Mouse (Mus musculus): ENCODE data around the gene Eqtn.

Gene Eqtn

DNA sequence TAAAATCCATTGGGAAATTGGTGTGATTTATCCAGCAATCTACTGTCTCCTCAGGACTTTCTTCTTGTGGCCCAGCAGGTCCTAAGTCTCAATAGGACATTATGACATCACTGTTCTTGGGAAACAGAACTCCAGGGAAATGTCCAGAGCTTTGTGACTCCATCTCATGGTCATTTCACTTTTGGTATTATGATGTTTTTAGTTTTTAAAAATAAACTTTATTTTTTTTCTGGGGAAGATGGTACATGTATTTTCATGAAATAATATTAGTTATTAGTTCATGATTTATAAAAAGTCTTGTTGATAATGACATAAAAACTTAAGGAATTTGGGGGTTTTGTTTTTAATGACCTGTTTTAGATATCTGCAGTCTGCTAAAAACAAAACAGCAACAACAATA is at the start of gene Eqtn:
TSS of gene Eqtn (minus strand) at position 101 of the 400 bp plus-strand sequence.
- no peak for DNase-seq (ENCODE audit: low spot score in 2 of 2)

DNA sequence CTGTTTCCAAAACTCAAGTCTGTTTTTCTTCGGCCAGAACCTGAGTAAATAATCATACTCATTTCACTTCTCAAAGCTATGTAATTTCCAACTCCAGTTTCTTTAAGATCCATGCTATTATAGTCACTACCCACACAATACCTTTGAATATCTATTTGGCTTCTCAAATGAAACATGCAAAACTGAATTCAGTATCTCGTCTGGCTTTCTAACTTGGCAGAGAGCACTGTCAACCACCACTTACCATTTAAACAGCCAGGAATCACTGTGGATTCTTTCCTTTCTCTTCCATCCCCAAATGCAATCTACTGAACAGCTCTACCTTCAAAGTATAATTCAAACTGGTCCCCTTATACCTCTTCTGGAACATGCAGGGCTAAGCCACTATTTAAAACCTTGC is 44.7 kb upstream of the Eqtn start:
- no peak for DNase-seq (ENCODE audit: low spot score in 2 of 2)

DNA sequence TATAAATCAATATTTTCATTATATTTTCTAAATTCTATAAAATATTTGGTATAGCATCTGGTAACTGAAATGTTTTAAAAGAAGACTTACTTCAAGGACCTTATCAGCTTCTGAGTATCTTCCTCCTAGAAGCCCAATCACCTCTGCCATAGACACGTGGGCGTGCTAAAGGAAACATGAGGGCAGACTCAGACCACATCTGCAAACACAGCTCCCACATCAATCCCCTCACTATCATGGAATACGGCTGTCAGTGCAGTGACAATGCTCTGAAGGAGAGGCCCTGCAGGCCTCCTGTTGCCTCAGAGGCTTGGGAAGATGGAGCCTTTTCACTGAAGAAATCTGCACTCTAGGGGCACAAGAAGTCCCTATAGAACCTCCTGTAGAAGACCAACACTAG is 24.1 kb upstream of the Eqtn start:
- DNase-seq (ENCODE audit: low spot score in 2 of 2) = no peak

DNA sequence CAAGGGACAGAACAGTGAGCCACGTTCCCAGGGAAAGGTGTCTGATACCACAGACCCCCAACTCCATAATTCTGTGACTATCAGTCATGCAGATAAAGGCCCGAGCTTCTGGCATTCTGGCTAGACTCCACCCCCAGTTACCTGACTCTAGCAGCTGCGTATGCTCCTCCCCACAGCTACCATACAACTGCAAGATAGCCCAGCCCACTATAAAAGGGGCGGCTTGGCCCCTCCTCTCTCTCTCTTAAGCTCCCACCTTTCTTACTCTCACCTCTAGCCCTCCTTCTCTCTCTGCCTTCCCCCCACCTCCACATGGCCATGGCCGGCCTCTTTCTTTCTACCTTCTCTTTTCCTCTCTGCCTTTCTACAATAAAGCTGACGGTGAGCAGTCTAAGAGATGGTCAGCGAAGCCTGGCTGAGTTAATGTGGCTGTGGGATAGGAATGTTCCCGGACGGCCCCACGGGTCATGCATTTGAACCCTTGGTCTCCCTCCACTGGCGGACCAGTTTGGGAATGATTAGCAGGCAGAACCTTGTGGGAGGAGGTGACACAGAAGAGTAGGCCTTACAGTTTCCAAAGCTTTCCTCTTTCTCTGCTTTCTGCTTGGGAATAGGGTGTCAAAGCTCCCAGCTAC is 12.7 kb upstream of the Eqtn start:
- DNase-seq (ENCODE audit: low spot score in 2 of 2) = no peak

DNA sequence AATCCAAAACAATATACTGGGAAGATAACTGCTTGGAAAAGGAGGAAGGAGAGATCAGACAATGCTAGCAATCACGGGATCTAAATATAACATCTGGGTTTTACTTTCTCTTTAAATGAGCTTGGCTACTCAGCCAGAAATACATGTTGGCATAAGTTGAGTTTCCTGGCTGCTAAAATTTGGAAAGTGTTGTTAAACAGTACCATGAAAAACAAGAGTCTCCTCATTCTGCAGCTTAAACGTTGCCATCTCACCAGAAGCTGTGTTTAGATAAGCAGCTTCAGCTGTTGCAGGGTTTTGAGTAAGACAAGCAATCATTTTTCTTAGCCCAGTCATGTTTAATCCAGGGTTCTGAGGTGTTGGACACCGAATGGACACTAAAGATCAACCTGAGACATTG is 26.9 kb downstream of the Eqtn start:
- DNase-seq (ENCODE audit: low spot score in 2 of 2) = no peak

DNA sequence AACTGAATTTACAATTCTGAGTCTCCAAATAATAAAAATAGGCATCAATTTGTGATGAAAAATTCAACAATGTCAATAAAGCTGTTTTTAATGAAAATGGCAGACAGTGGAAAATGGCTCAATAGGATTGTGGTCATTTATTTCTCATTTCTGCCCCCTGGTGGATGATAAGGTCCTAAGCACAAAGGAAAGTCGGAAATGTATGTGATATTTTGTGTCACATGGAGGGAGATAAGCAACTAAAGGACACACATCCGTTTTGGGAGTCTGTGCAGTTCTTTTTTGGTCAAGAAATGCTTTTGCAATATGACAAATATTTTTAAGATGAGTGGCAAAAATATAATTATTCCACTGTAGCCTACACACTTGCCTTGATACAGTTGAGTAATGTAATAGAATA is 27.9 kb downstream of the Eqtn start:
- DNase-seq (ENCODE audit: low spot score in 2 of 2) = no peak

Data from urinary bladder, adult 18-20 months (tissue).